ENCODE assay signal across 9 mouse cellular contexts in the genomic region with DNA sequence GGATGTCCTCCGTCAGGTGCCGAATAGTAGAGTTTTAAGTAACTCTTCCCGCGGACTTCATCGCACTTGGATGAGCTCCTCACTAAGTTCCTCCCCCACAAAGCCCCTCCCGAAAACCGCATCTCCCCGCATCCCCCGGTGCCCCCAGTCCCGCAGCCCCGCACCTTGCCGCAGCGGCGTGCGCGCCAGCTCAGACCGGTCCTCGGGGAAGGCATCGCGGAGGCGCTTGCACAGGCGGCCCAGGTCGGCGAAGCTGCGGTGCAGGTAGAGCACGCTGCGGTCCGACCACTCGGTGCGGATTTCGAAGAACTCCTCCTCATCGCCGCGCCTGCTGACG. TPM values are rescaled to one million over a fixed set of nuclear protein-coding genes. Genes with fewer than 3 reads are reported as not detected.
A peak's percentile ranks its signal among the peaks of the same experiment; 100 is the strongest.
DNase-seq lines count a peak whose midpoint lies in the region; ATAC-seq and TF ChIP-seq lines count a peak whose summit lies in the region.
"Had no signal": no experiment of that assay in that cellular context is flagged by ENCODE, and none has a peak within 500 bp of the region (broad histone marks: within the 10 kb centered on the region; RNA-seq: fewer than 3 reads in every experiment).

No protein-coding gene starts in this region.

- H3K27me3 ChIP-seq in heart, embryonic 15.5 days = peaks cover 6% of the 10 kb centered on the region; the same call in 1 of the 2 replicates
- peaks cover 9% of the 10 kb centered on the region; the same call in 1 of the 2 replicates for H3K27me3 ChIP-seq in ES-Bruce4 (ENCODE audit: control insufficient read depth, insufficient read depth, low read length, poor library complexity, severe bottlenecking)
- peaks cover 84% of the 10 kb centered on the region for H3K27me3 ChIP-seq in forebrain, embryonic 12.5 days
- peaks cover 46% of the 10 kb centered on the region for H3K27me3 ChIP-seq in liver, embryonic 11.5 days (replicated peaks; ENCODE audit: control insufficient read depth, insufficient read depth, low read length)
- no peaks in the 10 kb centered on the region for H3K27me3 ChIP-seq in stomach, postnatal 0 days (ENCODE audit: control insufficient read depth, insufficient read depth, low read length)
- H3K27me3 ChIP-seq: Patski had no signal

- TF ChIP-seq POLR2A in ES-Bruce4 (IDR thresholded peaks at IDR 0.05; ENCODE audit: insufficient read depth, low read length) = no peak

- intact Hi-C loops in heart, postnatal 14 days (cut with DNase I) = loop anchor here (2.0 to 5.0 kb wide), 2 partner anchors 57 to 75 kb away; no protein-coding TSS in a partner anchor

- H3K27ac ChIP-seq in heart, embryonic 15.5 days = peak overlapping the region; percentile 88
- H3K27ac ChIP-seq in ES-Bruce4 (ENCODE audit: insufficient read depth, low read length) = no peak overlapping the region
- no peak overlapping the region for H3K27ac ChIP-seq in forebrain, embryonic 12.5 days
- H3K27ac ChIP-seq in liver, embryonic 11.5 days (ENCODE audit: low read depth, low read length) = peak overlapping the region; percentile 84; the same call in 1 of the 2 replicates
- peak overlapping the region; percentile 90 for H3K27ac ChIP-seq in stomach, postnatal 0 days (replicated peaks)

- H3K9me3 ChIP-seq in heart, embryonic 15.5 days (replicated peaks) = no peaks in the 10 kb centered on the region
- H3K9me3 ChIP-seq in ES-Bruce4 (replicated peaks; ENCODE audit: control insufficient read depth, insufficient read depth, low read length, poor library complexity, severe bottlenecking) = no peaks in the 10 kb centered on the region
- no peaks in the 10 kb centered on the region for H3K9me3 ChIP-seq in forebrain, embryonic 12.5 days
- no peaks in the 10 kb centered on the region for H3K9me3 ChIP-seq in liver, embryonic 11.5 days (ENCODE audit: control insufficient read depth, low read length)
- no peaks in the 10 kb centered on the region for H3K9me3 ChIP-seq in stomach, postnatal 0 days (ENCODE audit: control insufficient read depth, low read length)

- peak overlapping the region; percentile 74 for H3K9ac ChIP-seq in heart, embryonic 15.5 days
- H3K9ac ChIP-seq in ES-Bruce4 (ENCODE audit: low read depth, poor library complexity, severe bottlenecking) = peak overlapping the region; percentile 50
- H3K9ac ChIP-seq in forebrain, embryonic 12.5 days = peak overlapping the region; percentile 53
- peak overlapping the region; percentile 67 for H3K9ac ChIP-seq in liver, embryonic 11.5 days (ENCODE audit: low read depth, low read length)
- H3K9ac ChIP-seq in stomach, postnatal 0 days (ENCODE audit: low read length) = peak overlapping the region; percentile 74

- TF ChIP-seq CTCF in ES-Bruce4 (IDR thresholded peaks at IDR 0.05; ENCODE audit: low read depth, low read length) = no peak
- no peak for TF ChIP-seq CTCF in stomach, postnatal 0 days (IDR thresholded peaks at IDR 0.05; ENCODE audit: low read depth)

- H3K4me3 ChIP-seq in heart, embryonic 15.5 days = peak overlapping the region; percentile 67
- H3K4me3 ChIP-seq in ES-Bruce4 (ENCODE audit: low read depth, low read length) = peak overlapping the region; percentile 66
- H3K4me3 ChIP-seq in forebrain, embryonic 12.5 days (replicated peaks) = peak overlapping the region; percentile 55
- peak overlapping the region; percentile 62 for H3K4me3 ChIP-seq in liver, embryonic 11.5 days (ENCODE audit: low read depth, low read length)
- H3K4me3 ChIP-seq in stomach, postnatal 0 days (ENCODE audit: low read depth, low read length) = peak overlapping the region; percentile 68

- WGBS in heart, embryonic 15.5 days = under 1% methylated on average over 35 of the region's 35 CpGs
- under 1% methylated on average over 35 of the region's 35 CpGs for WGBS in forebrain, embryonic 12.5 days
- WGBS in liver, embryonic 11.5 days = 1% methylated on average over 35 of the region's 35 CpGs
- WGBS in stomach, postnatal 0 days = 1% methylated on average over 34 of the region's 35 CpGs

- no peaks in the 10 kb centered on the region for H3K36me3 ChIP-seq in heart, embryonic 15.5 days
- no peaks in the 10 kb centered on the region for H3K36me3 ChIP-seq in ES-Bruce4 (ENCODE audit: control insufficient read depth, insufficient read depth, low read length, poor library complexity, severe bottlenecking)
- no peaks in the 10 kb centered on the region for H3K36me3 ChIP-seq in forebrain, embryonic 12.5 days (replicated peaks)
- H3K36me3 ChIP-seq in liver, embryonic 11.5 days (ENCODE audit: control insufficient read depth, insufficient read depth, low read length) = no peaks in the 10 kb centered on the region
- H3K36me3 ChIP-seq in stomach, postnatal 0 days (ENCODE audit: control insufficient read depth, insufficient read depth, low read length) = no peaks in the 10 kb centered on the region

- TF ChIP-seq EP300 in ES-Bruce4 (IDR thresholded peaks at IDR 0.05; ENCODE audit: insufficient read depth, low read depth, low read length) = no peak
- TF ChIP-seq EP300 in stomach, postnatal 0 days (optimal IDR thresholded peaks at IDR 0.05) = no peak

- no peak for DNase-seq in heart, postnatal 14 days
- peak; percentile 65 for DNase-seq in liver, embryonic 11.5 days (ENCODE audit: low spot score)
- no peak for DNase-seq in stomach, postnatal 0 days (ENCODE audit: low spot score)
- DNase-seq in gastrocnemius, postnatal 25 days = no peak
- DNase-seq in retina, embryonic 14.5 days (ENCODE audit: low spot score) = no peak

- peak overlapping the region; percentile 92 for H3K4me2 ChIP-seq in heart, embryonic 15.5 days
- H3K4me2 ChIP-seq in forebrain, embryonic 12.5 days = peak overlapping the region; percentile 88
- H3K4me2 ChIP-seq in liver, embryonic 11.5 days = peak overlapping the region; percentile 81
- peak overlapping the region; percentile 94 for H3K4me2 ChIP-seq in stomach, postnatal 0 days (replicated peaks; ENCODE audit: low read depth)

- H3K4me1 ChIP-seq in heart, embryonic 15.5 days (replicated peaks) = peaks cover 52% of the 10 kb centered on the region
- H3K4me1 ChIP-seq in ES-Bruce4 (ENCODE audit: control insufficient read depth, insufficient read depth, low read length) = no peaks in the 10 kb centered on the region
- peaks cover 24% of the 10 kb centered on the region for H3K4me1 ChIP-seq in forebrain, embryonic 12.5 days
- peaks cover 4% of the 10 kb centered on the region; the same call in 1 of the 2 replicates for H3K4me1 ChIP-seq in liver, embryonic 11.5 days (replicated peaks; ENCODE audit: control insufficient read depth, insufficient read depth, low read length)
- peaks cover 5% of the 10 kb centered on the region; the same call in 1 of the 2 replicates for H3K4me1 ChIP-seq in stomach, postnatal 0 days (replicated peaks; ENCODE audit: control insufficient read depth, insufficient read depth)

- ATAC-seq in heart, embryonic 15.5 days (replicated peaks; ENCODE audit: insufficient number of reproducible peaks, insufficient read depth, low FRiP score, low read depth) = peak; percentile 7; the same call in 1 of the 2 replicates
- ATAC-seq in forebrain, embryonic 12.5 days (ENCODE audit: low FRiP score) = peak; percentile 62; the same call in 1 of the 2 replicates
- peak; percentile 25; the same call in 1 of the 2 replicates for ATAC-seq in liver, embryonic 11.5 days (replicated peaks; ENCODE audit: low FRiP score)
- ATAC-seq in stomach, postnatal 0 days (ENCODE audit: low FRiP score, low TSS enrichment) = no peak

RNA-seq across cellular contexts. Expression of a gene that starts 1.3 kb away (rescaled TPM):
- 19.1 and 19.9 TPM in 2 replicates for polyA plus RNA-seq in heart, embryonic 15.5 days (2015; fragmentation: Nextera tagmentation; extraction: Ambion mirVana)
- 10 to 100 TPM; 18.8 TPM for total RNA-seq in heart, postnatal 14 days (2021)
- 10.6 and 11.0 TPM in 2 replicates for polyA plus RNA-seq in ES-Bruce4 (2011; ENCODE audit: insufficient read depth, insufficient read length, low read depth, missing spikeins)
- polyA plus RNA-seq in forebrain, embryonic 12.5 days (2016; fragmentation: Nextera tagmentation; extraction: Ambion mirVana) = 5.5 and 5.9 TPM in 2 replicates
- polyA plus RNA-seq in liver, embryonic 11.5 days (2014; fragmentation: Nextera tagmentation; extraction: Ambion mirVana) = 11.7 and 13.1 TPM in 2 replicates
- 13.8 and 14.4 TPM in 2 replicates for polyA plus RNA-seq in stomach, postnatal 0 days (2015; fragmentation: Nextera tagmentation; extraction: Ambion mirVana)
- 1 to 10 TPM; 4.6 TPM for total RNA-seq in gastrocnemius, postnatal 25 days (2021)

Comparison
In these comparisons a context has a peak if more than half of its experiments do, and no peak if none do; other contexts are left out.
1. H3K27ac ChIP-seq: peak in heart, embryonic 15.5 days (single experiment), liver, embryonic 11.5 days (single experiment) and stomach, postnatal 0 days (single experiment); none in ES-Bruce4 (single experiment) and forebrain, embryonic 12.5 days (single experiment).
2. Peak in every context shown above with its lines, with median percentiles within 50 percentile points of each other: H3K4me2 ChIP-seq, H3K4me3 ChIP-seq and H3K9ac ChIP-seq.